Mouse (Mus musculus) lung, adult 2 months (tissue): ENCODE data around the gene 2410137M14Rik.

Source experiments
- CTCF ChIP-seq: fragments of 200-500 bp; IDR thresholded peaks from 2 replicates; pipeline ENCODE4 v1.5.1; 2011; ENCODE audit warnings: mild to moderate bottlenecking, low read length, control low read depth; ENCODE audit not compliant: insufficient read depth
- POLR2A ChIP-seq: fragments of 200-500 bp; IDR thresholded peaks from 2 replicates; pipeline ENCODE4 v1.6.1; 2011; ENCODE audit warnings: low read depth, mild to moderate bottlenecking, control low read depth, low read length, borderline replicate concordance; ENCODE audit errors: extremely low read depth

GRCm38 (mm10) chr17:36949265-36949664 is 31.8 kb downstream of the 2410137M14Rik start:
- TF ChIP-seq POLR2A, result no peak
- TF ChIP-seq CTCF, result no peak
